Mouse (Mus musculus) thymus, postnatal 36 days (tissue): ENCODE data around the gene Supt20.
A peak's percentile ranks its signal among the peaks of the same experiment; 100 is the strongest.

Experiments
- DNase-seq, 2 experiments: peaks; one replicate each; pipeline ENCODE4 v3.0.0; 2022; ENCODE audit warnings: mixed read lengths in 2 of 2

The Supt20 gene

GRCm38 (mm10) chr3:54692202-54693055 is at the start of gene Supt20:
Gene Supt20, plus strand, starts transcription at chr3:54692807.
- peak; percentile 90 to 94 for DNase-seq

- no peak for DNase-seq
Measured at GRCm38 (mm10) chr3:54642851-54643250, 49.8 kb upstream of the Supt20 start.

GRCm38 (mm10) chr3:54647583-54647982 is 45.0 kb upstream of the Supt20 start:
- no peak for DNase-seq

GRCm38 (mm10) chr3:54651576-54651975 is 41.0 kb upstream of the Supt20 start:
- DNase-seq = no peak

- no peak for DNase-seq
Measured at GRCm38 (mm10) chr3:54654169-54654568, 38.4 kb upstream of the Supt20 start.

- DNase-seq = no peak
Measured at GRCm38 (mm10) chr3:54657090-54657489, 35.5 kb upstream of the Supt20 start.

GRCm38 (mm10) chr3:54657888-54658626 is 34.5 kb upstream of the Supt20 start:
- DNase-seq = no peak

- DNase-seq = no peak
Measured at GRCm38 (mm10) chr3:54659736-54660135, 32.9 kb upstream of the Supt20 start.

GRCm38 (mm10) chr3:54662411-54662810 is 30.2 kb upstream of the Supt20 start:
- DNase-seq = peak; percentile 5 to 13

GRCm38 (mm10) chr3:54668141-54668540 is 24.5 kb upstream of the Supt20 start:
- no peak for DNase-seq

- DNase-seq = no peak
Measured at GRCm38 (mm10) chr3:54668722-54669121, 23.9 kb upstream of the Supt20 start.

GRCm38 (mm10) chr3:54669559-54669958 is 23.0 kb upstream of the Supt20 start:
- peak in 1 of 2 experiments; percentile 6 for DNase-seq

- DNase-seq = no peak
Measured at GRCm38 (mm10) chr3:54672111-54672510, 20.5 kb upstream of the Supt20 start.

GRCm38 (mm10) chr3:54672557-54673529 is 19.8 kb upstream of the Supt20 start:
- DNase-seq = peak in 1 of 2 experiments; percentile 7

- no peak for DNase-seq
Measured at GRCm38 (mm10) chr3:54676818-54677217, 15.8 kb upstream of the Supt20 start.

GRCm38 (mm10) chr3:54681310-54682204 is 11.1 kb upstream of the Supt20 start:
- DNase-seq = no peak

- DNase-seq = no peak
Measured at GRCm38 (mm10) chr3:54685202-54685601, 7.4 kb upstream of the Supt20 start.

- DNase-seq = no peak
Measured at GRCm38 (mm10) chr3:54687245-54687644, 5.4 kb upstream of the Supt20 start.

GRCm38 (mm10) chr3:54689091-54689490 is 3.5 kb upstream of the Supt20 start:
- DNase-seq = no peak

GRCm38 (mm10) chr3:54693056-54693415 is 429 bp downstream of the Supt20 start:
- no peak for DNase-seq

- no peak for DNase-seq
Measured at GRCm38 (mm10) chr3:54699759-54700301, 7.2 kb downstream of the Supt20 start.
